Mouse (Mus musculus) limb, embryonic 10.5 days (tissue): ENCODE results near the gene Rab3gap2. TPM values are rescaled to one million over a fixed set of nuclear protein-coding genes. Genes with fewer than 3 reads are reported as not detected.

Source experiments
- DNase-seq: peaks from one replicate; pipeline ENCODE4 v3.0.0-alpha.2; 2017; ENCODE audit warnings: low spot score
- H3K27ac ChIP-seq: fragments of 300-500 bp; sonication (generic); 2 replicates; pipeline ENCODE4 v1.5.1; 2016; ENCODE audit warnings: mild to moderate bottlenecking
- H3K27me3 ChIP-seq: fragments of 300-500 bp; sonication (generic); 2 replicates; pipeline ENCODE4 v1.6.1; 2016; ENCODE audit warnings: low read depth, mild to moderate bottlenecking; ENCODE audit not compliant: poor library complexity, severe bottlenecking
- H3K36me3 ChIP-seq: fragments of 300-500 bp; sonication (generic); 2 replicates; pipeline ENCODE4 v1.6.1; 2016; ENCODE audit warnings: mild to moderate bottlenecking, moderate library complexity
- H3K4me1 ChIP-seq: fragments of 300-500 bp; sonication (generic); 2 replicates; pipeline ENCODE4 v1.6.1; 2016
- H3K4me3 ChIP-seq: fragments of 300-500 bp; sonication (generic); 2 replicates; pipeline ENCODE4 v1.5.1; 2016; ENCODE audit warnings: mild to moderate bottlenecking, moderate library complexity
- H3K9me3 ChIP-seq: fragments of 300-500 bp; sonication (generic); replicated peaks from 2 replicates; pipeline ENCODE4 v1.6.1; 2016; ENCODE audit warnings: mild to moderate bottlenecking
- WGBS: fragments of 180-500 bp; shearing (Covaris S2); methylation state at CpG from one replicate; pipeline ENCODE4 v1.1.7; 2016; 5-methylcytosine and 5-hydroxymethylcytosine counted together
- polyA plus RNA-seq: library from polyadenylated mRNA; unstranded; fragments of >200 nt; fragmentation: Nextera tagmentation; extraction: Ambion mirVana; gene quantifications from 2 replicates; pipeline ENCODE4 v1.2.1, GENCODE M21; 2016

Rab3gap2 gene
- polyA plus RNA-seq: 17.7 and 20.6 TPM in 2 replicates

DNA sequence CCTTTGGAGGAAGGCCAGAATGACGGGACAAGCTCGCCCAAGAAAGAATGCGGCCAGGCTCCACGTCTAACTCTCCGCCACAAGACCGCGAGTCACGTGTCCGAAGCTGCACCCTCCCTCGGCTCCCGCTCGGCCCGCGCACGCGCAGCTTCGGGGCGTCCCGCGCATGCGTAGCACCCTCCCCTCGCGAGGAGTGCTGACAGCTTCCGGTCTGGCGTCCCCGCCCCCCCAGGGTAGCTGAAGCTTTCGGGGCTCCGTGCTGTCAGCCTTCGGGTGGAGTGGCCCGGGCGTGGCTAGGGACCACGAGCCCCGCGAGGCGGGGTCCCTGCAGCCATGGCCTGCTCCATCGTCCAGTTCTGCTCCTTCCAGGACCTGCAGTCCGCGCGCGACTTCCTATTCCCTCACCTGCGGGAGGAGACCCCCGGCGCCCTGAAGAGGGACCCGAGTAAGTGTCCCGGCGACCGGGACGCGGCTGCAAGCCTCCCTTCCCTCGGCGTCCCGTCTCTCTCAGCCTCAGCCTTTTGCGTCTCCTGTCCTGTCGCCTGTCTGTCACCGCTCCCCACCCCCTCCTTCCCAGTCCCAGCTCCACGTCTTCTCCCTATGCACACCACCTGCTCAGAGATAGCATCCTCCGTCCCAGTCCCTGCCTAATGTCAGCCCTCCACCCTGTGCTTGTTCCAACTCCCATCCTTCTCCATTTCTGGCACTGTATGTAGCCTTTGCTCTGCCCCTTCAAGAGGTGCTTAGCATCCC, at the start of gene Rab3gap2:
Gene Rab3gap2 (plus strand): TSS at position 209 of the 753 bp plus-strand sequence.
- WGBS: under 1% methylated on average over 57 of the region's 57 CpGs
- Histone ChIP-seq H3K27ac (peak within 1 kb of the TSS; percentile 87), H3K27me3 (no peaks in the 10 kb centered on the region), H3K36me3 (no peaks in the 10 kb centered on the region), H3K4me1 (peaks cover 29% of the 10 kb centered on the region), H3K9me3 (no peaks in the 10 kb centered on the region), H3K4me3 (peak within 1 kb of the TSS; percentile 68)
- DNase-seq: peak; percentile 100

GRCm38 (mm10) chr1:185173641-185174040, 30.3 kb upstream of the Rab3gap2 start:
- WGBS: 90% methylated on average over 5 of the region's 5 CpGs
- Histone ChIP-seq H3K27ac (no peak overlapping the region), H3K27me3 (no peaks in the 10 kb centered on the region), H3K9me3 (no peaks in the 10 kb centered on the region), H3K4me1 (no peaks in the 10 kb centered on the region), H3K36me3 (no peaks in the 10 kb centered on the region), H3K4me3 (no peak overlapping the region)
- no peak for DNase-seq

- Histone ChIP-seq H3K27ac (no peak overlapping the region), H3K4me3 (no peak overlapping the region), H3K36me3 (no peaks in the 10 kb centered on the region), H3K27me3 (no peaks in the 10 kb centered on the region), H3K4me1 (no peaks in the 10 kb centered on the region), H3K9me3 (no peaks in the 10 kb centered on the region)
- WGBS: 84% methylated on average over 6 of the region's 6 CpGs
- DNase-seq: no peak
Measured at GRCm38 (mm10) chr1:185177860-185178259, 26.1 kb upstream of the Rab3gap2 start.

GRCm38 (mm10) chr1:185183591-185184330, 20.2 kb upstream of the Rab3gap2 start:
- H3K27ac ChIP-seq: peak overlapping the region; percentile 46; the same call in 1 of the 2 replicates
- peak; percentile 53 for DNase-seq

DNA sequence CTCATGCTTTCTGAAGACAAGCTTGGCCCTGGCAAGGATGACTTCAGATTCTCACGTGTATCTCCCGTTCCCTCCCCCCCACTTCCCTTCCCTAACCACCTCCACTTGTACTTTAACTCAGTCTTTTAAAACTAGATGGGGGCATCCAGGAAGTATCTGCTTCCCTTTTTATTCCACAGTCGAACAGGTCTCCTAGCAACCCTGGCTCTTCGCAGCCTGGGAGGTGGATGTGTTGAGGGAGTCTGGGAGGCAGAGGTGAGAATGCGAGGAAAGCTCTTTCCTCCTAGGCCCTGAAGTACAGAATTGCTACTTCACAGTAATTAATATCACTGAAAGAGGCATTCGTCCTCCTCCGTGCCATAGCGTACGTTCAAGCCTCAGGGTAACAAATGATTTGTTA, 18.4 kb upstream of the Rab3gap2 start:
- H3K27me3 ChIP-seq: no peaks in the 10 kb centered on the region
- DNase-seq: no peak
- no peak overlapping the region for H3K27ac ChIP-seq
- no peaks in the 10 kb centered on the region for H3K36me3 ChIP-seq
- 68% methylated on average over 9 of the region's 9 CpGs for WGBS
- no peak overlapping the region for H3K4me3 ChIP-seq
- H3K4me1 ChIP-seq: peaks cover 12% of the 10 kb centered on the region
- H3K9me3 ChIP-seq: no peaks in the 10 kb centered on the region

More at GRCm38 (mm10) chr1:185183591-185184330, 20.2 kb upstream of the Rab3gap2 start:
- 36% methylated on average over 9 of the region's 9 CpGs for WGBS
- Histone ChIP-seq H3K4me1 (peaks cover 12% of the 10 kb centered on the region), H3K9me3 (no peaks in the 10 kb centered on the region), H3K27me3 (no peaks in the 10 kb centered on the region), H3K4me3 (no peak overlapping the region), H3K36me3 (no peaks in the 10 kb centered on the region)

DNA sequence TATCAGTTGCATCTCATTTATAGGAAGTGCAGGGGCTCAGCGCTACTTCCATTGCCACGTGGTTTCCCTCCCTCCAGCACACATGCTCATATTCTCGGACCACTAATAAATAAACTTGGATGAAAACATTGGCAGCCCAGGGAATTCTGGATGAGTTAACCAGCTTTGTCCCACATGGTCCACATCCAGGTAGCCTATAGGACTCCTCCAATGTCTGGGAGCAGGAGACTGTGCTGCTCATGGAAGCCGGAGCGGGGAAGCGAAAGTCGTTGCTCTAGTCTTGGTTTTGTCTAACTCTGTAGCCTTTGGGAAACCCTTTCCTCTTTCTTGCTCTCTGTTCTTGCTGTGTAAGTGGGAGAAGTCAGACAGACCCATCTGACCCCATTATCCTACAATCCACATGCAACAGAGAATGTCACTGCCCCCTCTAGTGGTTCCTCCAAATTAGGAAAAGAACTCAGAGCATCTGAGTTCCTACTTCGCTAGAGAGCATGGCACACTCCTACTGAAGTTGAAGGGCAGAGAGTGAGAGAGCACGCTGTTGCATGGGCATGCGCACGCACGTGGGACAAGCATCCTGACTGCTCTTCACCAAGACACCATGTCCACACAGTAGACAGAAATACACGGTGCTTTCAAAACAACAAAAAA, 16.7 kb upstream of the Rab3gap2 start:
- Histone ChIP-seq H3K27ac (no peak overlapping the region), H3K36me3 (no peaks in the 10 kb centered on the region), H3K4me3 (no peak overlapping the region), H3K27me3 (no peaks in the 10 kb centered on the region), H3K9me3 (no peaks in the 10 kb centered on the region), H3K4me1 (peaks cover 12% of the 10 kb centered on the region)
- WGBS: 67% methylated on average over 13 of the region's 13 CpGs
- no peak for DNase-seq

DNA sequence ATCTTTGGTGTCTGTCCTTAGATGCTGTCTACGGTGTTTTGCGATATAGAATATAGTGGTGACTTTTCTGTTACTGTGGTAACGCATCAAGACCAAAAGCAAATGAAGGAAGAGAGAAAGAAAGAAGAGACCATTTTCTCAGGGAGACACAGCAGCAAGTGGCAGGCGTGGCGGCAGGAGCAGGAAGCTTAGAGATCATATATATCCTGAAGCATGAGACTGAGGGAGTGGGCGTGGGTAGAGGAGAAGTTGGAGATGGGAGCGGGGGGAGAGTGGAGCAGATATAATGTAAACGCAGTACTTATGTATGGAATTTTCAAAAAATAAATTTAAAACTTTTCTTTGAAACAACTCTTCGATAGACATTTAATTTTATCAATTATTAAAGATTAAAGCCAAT, 14.0 kb upstream of the Rab3gap2 start:
- H3K4me3 ChIP-seq: no peak overlapping the region
- no peaks in the 10 kb centered on the region for H3K9me3 ChIP-seq
- H3K27ac ChIP-seq: no peak overlapping the region
- no peaks in the 10 kb centered on the region for H3K27me3 ChIP-seq
- 0 out of 2 replicates have a peak, but pooled peaks cover 3% of the 10 kb centered on the region for H3K4me1 ChIP-seq
- WGBS: 91% methylated on average over 9 of the region's 9 CpGs
- DNase-seq: no peak
- no peaks in the 10 kb centered on the region for H3K36me3 ChIP-seq

GRCm38 (mm10) chr1:185192087-185192486, 11.8 kb upstream of the Rab3gap2 start:
- Histone ChIP-seq H3K27me3 (no peaks in the 10 kb centered on the region), H3K4me3 (no peak overlapping the region), H3K9me3 (no peaks in the 10 kb centered on the region), H3K4me1 (no peaks in the 10 kb centered on the region), H3K36me3 (no peaks in the 10 kb centered on the region), H3K27ac (no peak overlapping the region)
- no peak for DNase-seq
- WGBS: 85% methylated on average over 8 of the region's 8 CpGs

GRCm38 (mm10) chr1:185193509-185193908, 10.4 kb upstream of the Rab3gap2 start:
- H3K36me3 ChIP-seq: no peaks in the 10 kb centered on the region
- H3K4me3 ChIP-seq: no peak overlapping the region
- no peak overlapping the region for H3K27ac ChIP-seq
- no peaks in the 10 kb centered on the region for H3K27me3 ChIP-seq
- H3K9me3 ChIP-seq: no peaks in the 10 kb centered on the region
- 20% methylated on average over 10 of the region's 10 CpGs for WGBS
- H3K4me1 ChIP-seq: no peaks in the 10 kb centered on the region
- DNase-seq: peak; percentile 49

DNA sequence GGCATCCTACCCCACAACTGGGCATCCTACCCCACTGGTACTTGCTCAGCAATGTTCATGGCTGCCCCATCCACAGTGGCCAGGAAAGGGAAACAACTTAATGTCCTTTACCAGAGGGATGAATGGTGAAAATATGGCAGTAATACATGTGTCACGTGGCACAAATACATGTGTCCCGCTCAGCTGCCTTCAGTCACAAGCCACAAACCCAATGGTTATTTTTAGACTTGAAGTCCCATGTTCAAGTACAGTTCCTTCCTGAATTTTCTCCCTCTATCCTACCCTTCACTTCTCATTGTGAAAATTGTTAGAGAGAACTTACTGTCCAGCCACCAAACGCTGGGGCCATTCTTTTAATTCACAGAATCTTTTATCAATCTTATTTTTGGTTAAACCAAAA, 7.6 kb upstream of the Rab3gap2 start:
- 79% methylated on average over 3 of the region's 3 CpGs for WGBS
- no peak overlapping the region for H3K4me3 ChIP-seq
- no peak for DNase-seq

GRCm38 (mm10) chr1:185200571-185201395, 3.1 kb upstream of the Rab3gap2 start:
- H3K27ac ChIP-seq: no peak overlapping the region
- H3K27me3 ChIP-seq: no peaks in the 10 kb centered on the region
- no peaks in the 10 kb centered on the region for H3K9me3 ChIP-seq
- WGBS: 76% methylated on average over 22 of the region's 22 CpGs
- no peaks in the 10 kb centered on the region for H3K36me3 ChIP-seq
- DNase-seq: no peak
- H3K4me3 ChIP-seq: no peak overlapping the region
- peaks cover 28% of the 10 kb centered on the region for H3K4me1 ChIP-seq

More for the DNA sequence above, 7.6 kb upstream of the Rab3gap2 start:
- Histone ChIP-seq H3K9me3 (no peaks in the 10 kb centered on the region), H3K27ac (no peak overlapping the region), H3K36me3 (no peaks in the 10 kb centered on the region), H3K27me3 (no peaks in the 10 kb centered on the region), H3K4me1 (peaks cover 8% of the 10 kb centered on the region; the same call in 1 of the 2 replicates)

GRCm38 (mm10) chr1:185201994-185202393, 1.9 kb upstream of the Rab3gap2 start:
- H3K4me3 ChIP-seq: no peak overlapping the region
- no peaks in the 10 kb centered on the region for H3K36me3 ChIP-seq
- H3K27me3 ChIP-seq: no peaks in the 10 kb centered on the region
- WGBS: 84% methylated on average over 2 of the region's 2 CpGs
- peaks cover 28% of the 10 kb centered on the region for H3K4me1 ChIP-seq
- no peak overlapping the region for H3K27ac ChIP-seq
- no peaks in the 10 kb centered on the region for H3K9me3 ChIP-seq
- no peak for DNase-seq
